In genomic region chr1:132046143-132046735, GRCm38 (mm10) we compare ENCODE assay signal across 9 mouse cellular contexts. TPM values are rescaled to one million over a fixed set of nuclear protein-coding genes. Genes with fewer than 3 reads are reported as not detected.
DNase-seq lines count a peak whose midpoint lies in the region; ATAC-seq and TF ChIP-seq lines count a peak whose summit lies in the region.
"Had no signal": no experiment of that assay in that cellular context is flagged by ENCODE, and none has a peak within 500 bp of the region (broad histone marks: within the 10 kb centered on the region; RNA-seq: fewer than 3 reads in every experiment).

No protein-coding gene starts in this region.

- no peak overlapping the region for H3K9ac ChIP-seq in forebrain, postnatal 0 days
- no peak overlapping the region for H3K9ac ChIP-seq in hindbrain, postnatal 0 days (replicated peaks; ENCODE audit: low read length)
- H3K9ac ChIP-seq: limb, embryonic 12.5 days had no signal

- CTCF ChIA-PET in Patski (lab: Charles Lee): interaction anchor here (0.7 to 2.3 kb wide), 10 partner anchors 8 to 64 kb away, joined by 3 to 12 read pairs (median 4); no protein-coding TSS in a partner anchor

- no peak overlapping the region for H3K4me3 ChIP-seq in forebrain, postnatal 0 days (ENCODE audit: low read depth, low read length)
- no peak overlapping the region for H3K4me3 ChIP-seq in hindbrain, postnatal 0 days (ENCODE audit: low read length)
- H3K4me3 ChIP-seq in left cerebral cortex, adult 2 months: no peak overlapping the region
- H3K4me3 ChIP-seq: limb, embryonic 12.5 days had no signal

- no peak for DNase-seq in Patski (ENCODE audit: low read depth, low spot score)
- peak; percentile 59 for DNase-seq in cerebellum, adult 11 months
- DNase-seq in forebrain, postnatal 0 days: peak; percentile 70
- DNase-seq in hindbrain, postnatal 0 days (ENCODE audit: low spot score): peak; percentile 73
- DNase-seq in left cerebral cortex, adult 2 months (ENCODE audit: extremely low spot score in 1 of 2, low spot score in 2 of 2): peak; percentile 51 to 71
- DNase-seq in right cerebral cortex, postnatal 25 days: peak; percentile 50
- no peak for DNase-seq in yolk sac, embryonic 10.5 days (ENCODE audit: low spot score)

- H3K27me3 ChIP-seq in Patski: no peaks in the 10 kb centered on the region
- H3K27me3 ChIP-seq in forebrain, postnatal 0 days (ENCODE audit: insufficient read depth, low read length): no peaks in the 10 kb centered on the region
- no peaks in the 10 kb centered on the region for H3K27me3 ChIP-seq in hindbrain, postnatal 0 days (ENCODE audit: insufficient read depth, low read length)
- H3K27me3 ChIP-seq: limb, embryonic 12.5 days had no signal

- no peak for ATAC-seq in Patski
- ATAC-seq in forebrain, postnatal 0 days: peak; percentile 65; the same call in 1 of the 2 replicates
- peak; percentile 66 for ATAC-seq in hindbrain, postnatal 0 days
- ATAC-seq in megakaryocyte-erythroid progenitor cell, adult 5-6 weeks (replicated peaks; ENCODE audit: low FRiP score, low TSS enrichment, poor library complexity, severe bottlenecking): peak; percentile 83

- POLR2A ChIA-PET in Patski (lab: Charles Lee): no interaction called here

- 25% methylated on average over 15 of the region's 15 CpGs for WGBS in forebrain, postnatal 0 days
- WGBS in hindbrain, postnatal 0 days: 28% methylated on average over 15 of the region's 15 CpGs

- in situ Hi-C loops in Patski (cut with MboI; ENCODE audit: low pct_unique_long_range_greater_than_20kb): loop anchor here (5.0 kb wide), 1 partner anchor 49 kb away; no protein-coding TSS in a partner anchor

- intact Hi-C loops in left cerebral cortex, adult 2 months (cut with DNase I): loop anchor here (1.0 to 5.0 kb wide), 4 partner anchors 37 to 71 kb away; no protein-coding TSS in a partner anchor

- H3K27ac ChIP-seq in forebrain, postnatal 0 days (ENCODE audit: low read depth, low read length): no peak overlapping the region
- H3K27ac ChIP-seq in hindbrain, postnatal 0 days: no peak overlapping the region
- H3K27ac ChIP-seq in left cerebral cortex, adult 2 months: peak overlapping the region; percentile 4; the same call in 1 of the 2 replicates
- H3K27ac ChIP-seq: limb, embryonic 12.5 days had no signal

- no peak overlapping the region for H3K4me2 ChIP-seq in forebrain, postnatal 0 days (ENCODE audit: low read depth)
- no peak overlapping the region for H3K4me2 ChIP-seq in hindbrain, postnatal 0 days (ENCODE audit: low read depth, low read length)
- H3K4me2 ChIP-seq: limb, embryonic 12.5 days had no signal

- no peaks in the 10 kb centered on the region for H3K36me3 ChIP-seq in forebrain, postnatal 0 days (ENCODE audit: insufficient read depth)
- H3K36me3 ChIP-seq in hindbrain, postnatal 0 days (ENCODE audit: insufficient read depth, low read length): no peaks in the 10 kb centered on the region
- H3K36me3 ChIP-seq: limb, embryonic 12.5 days had no signal

- TF ChIP-seq CTCF in Patski (IDR thresholded peaks at IDR 0.05): peak; percentile 86
- TF ChIP-seq CTCF in forebrain, postnatal 0 days (IDR thresholded peaks at IDR 0.05; ENCODE audit: low read depth): peak; percentile 88
- peak; percentile 90 for TF ChIP-seq CTCF in hindbrain, postnatal 0 days (IDR thresholded peaks at IDR 0.05; ENCODE audit: low read depth)
- TF ChIP-seq CTCF in left cerebral cortex, adult 2 months (IDR thresholded peaks at IDR 0.05): peak; percentile 87

- H3K9me3 ChIP-seq in forebrain, postnatal 0 days (ENCODE audit: low read length): no peaks in the 10 kb centered on the region
- no peaks in the 10 kb centered on the region for H3K9me3 ChIP-seq in hindbrain, postnatal 0 days (ENCODE audit: low read length)
- H3K9me3 ChIP-seq: limb, embryonic 12.5 days had no signal

- no peaks in the 10 kb centered on the region for H3K4me1 ChIP-seq in forebrain, postnatal 0 days (ENCODE audit: insufficient read depth)
- H3K4me1 ChIP-seq in hindbrain, postnatal 0 days (ENCODE audit: insufficient read depth, low read length): no peaks in the 10 kb centered on the region
- H3K4me1 ChIP-seq: limb, embryonic 12.5 days had no signal

RNA-seq across cellular contexts. Expression of gene Mfsd4a, which starts 21.6 kb away (rescaled TPM):
- polyA plus RNA-seq in Patski (2021): 17.7 TPM
- total RNA-seq in forebrain, postnatal 0 days (2014; rRNA removed): 2.8 and 3.2 TPM in 2 replicates
- 4.6 and 8.1 TPM in 2 replicates for polyA plus RNA-seq in forebrain, postnatal 0 days (2015; fragmentation: Nextera tagmentation; extraction: Ambion mirVana)
- total RNA-seq in hindbrain, postnatal 0 days (2014; rRNA removed): 5.8 and 10.2 TPM in 2 replicates
- 8.4 and 9.1 TPM in 2 replicates for polyA plus RNA-seq in hindbrain, postnatal 0 days (2015; fragmentation: Nextera tagmentation; extraction: Ambion mirVana)
- total RNA-seq in left cerebral cortex, adult 2 months (2021): 10 to 100 TPM; 80.0 to 85.2 TPM
- total RNA-seq in megakaryocyte-erythroid progenitor cell, adult 5-6 weeks (2014; fragmentation: Nextera tagmentation): 0.40 TPM in 1 of 2 replicates, not detected in the other
- 0.75 and 3.8 TPM in 2 replicates for total RNA-seq in megakaryocyte-erythroid progenitor cell, adult 5-6 weeks (2017)

RNA-seq across cellular contexts. Expression of gene Elk4, which starts 38.8 kb away (rescaled TPM):
- 27.3 TPM for polyA plus RNA-seq in Patski (2021)
- 18.6 and 25.5 TPM in 2 replicates for total RNA-seq in forebrain, postnatal 0 days (2014; rRNA removed)
- polyA plus RNA-seq in forebrain, postnatal 0 days (2015; fragmentation: Nextera tagmentation; extraction: Ambion mirVana): 8.0 and 8.2 TPM in 2 replicates
- 18.8 and 22.4 TPM in 2 replicates for total RNA-seq in hindbrain, postnatal 0 days (2014; rRNA removed)
- 8.0 and 8.2 TPM in 2 replicates for polyA plus RNA-seq in hindbrain, postnatal 0 days (2015; fragmentation: Nextera tagmentation; extraction: Ambion mirVana)
- 10 to 100 TPM; 55.7 to 57.8 TPM for total RNA-seq in left cerebral cortex, adult 2 months (2021)
- total RNA-seq in megakaryocyte-erythroid progenitor cell, adult 5-6 weeks (2014; fragmentation: Nextera tagmentation): 97.8 and 135 TPM in 2 replicates
- 88.1 and 90.9 TPM in 2 replicates for total RNA-seq in megakaryocyte-erythroid progenitor cell, adult 5-6 weeks (2017)

Comparison
In these comparisons a context has a peak if more than half of its experiments do, and no peak if none do; other contexts are left out.
1. DNase-seq: peak in cerebellum, adult 11 months (single experiment), forebrain, postnatal 0 days (single experiment), hindbrain, postnatal 0 days (single experiment), left cerebral cortex, adult 2 months (2 of 2) and right cerebral cortex, postnatal 25 days (single experiment); none in Patski (single experiment) and yolk sac, embryonic 10.5 days (single experiment).
2. Peak in every context shown above with its lines, with median percentiles within 50 percentile points of each other: CTCF ChIP-seq.